Mouse (Mus musculus) small intestine, adult 2 months (tissue): ENCODE data around the gene Pam.

Experiments used
- CTCF ChIP-seq: fragments of 200-500 bp; IDR thresholded peaks from 2 replicates; pipeline ENCODE4 v1.5.1; 2012; ENCODE audit warnings: low read depth, mild to moderate bottlenecking, control low read depth, inconsistent platforms, low read length, moderate library complexity, mixed read lengths; ENCODE audit not compliant: insufficient replicate concordance, insufficient read length; ENCODE audit errors: extremely low read depth
- POLR2A ChIP-seq: fragments of 200-500 bp; IDR thresholded peaks from 2 replicates; pipeline ENCODE4 v1.6.1; 2012; ENCODE audit warnings: low read depth, mild to moderate bottlenecking, control low read depth, inconsistent platforms, low read length, moderate library complexity

DNA sequence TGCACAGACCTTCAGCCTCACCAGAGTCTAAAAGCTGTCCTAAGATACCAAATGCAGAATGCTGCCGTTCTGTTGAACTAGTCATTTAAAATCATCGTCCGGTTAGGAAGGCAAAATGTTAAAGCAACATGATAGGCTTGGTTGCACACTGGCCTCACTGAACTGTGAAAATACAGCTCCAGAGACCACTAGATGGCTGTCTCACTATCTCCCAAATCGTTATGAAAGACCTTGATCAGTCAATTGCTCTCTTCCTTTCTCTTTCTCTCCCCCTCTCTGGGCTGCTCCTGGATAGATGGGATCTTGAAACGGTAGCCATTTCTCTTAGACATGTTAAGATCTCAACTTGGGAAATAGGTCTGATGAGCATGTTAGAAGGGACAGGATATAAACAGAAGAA lies 223.0 kb downstream of the Pam start:
- TF ChIP-seq POLR2A (no peak), CTCF (no peak)
